Mouse (Mus musculus) testis, adult 2 months (tissue): Measurements from ENCODE around the gene Gmnn. TPM values are rescaled to one million over a fixed set of nuclear protein-coding genes. Genes with fewer than 3 reads are reported as not detected.

Experiments
- H3K27ac ChIP-seq: fragments of 200-500 bp; 2 replicates; pipeline ENCODE4 v1.5.1; 2012; ENCODE audit warnings: low read depth, low read length; ENCODE audit not compliant: control insufficient read depth, insufficient read depth
- H3K27me3 ChIP-seq: fragments of 200-500 bp; 2 replicates; pipeline ENCODE4 v1.6.1; 2012; ENCODE audit warnings: mild to moderate bottlenecking, low read length, moderate library complexity; ENCODE audit not compliant: control insufficient read depth, insufficient read depth
- H3K36me3 ChIP-seq: fragments of 200-500 bp; 2 replicates; pipeline ENCODE4 v1.6.1; 2012; ENCODE audit warnings: mild to moderate bottlenecking, low read length; ENCODE audit not compliant: control insufficient read depth, insufficient read depth
- H3K4me1 ChIP-seq: fragments of 200-500 bp; 2 replicates; pipeline ENCODE4 v1.6.1; 2012; ENCODE audit warnings: low read length; ENCODE audit not compliant: control insufficient read depth, insufficient read depth
- H3K4me3 ChIP-seq: fragments of 200-500 bp; 2 replicates; pipeline ENCODE4 v1.5.1; 2012; ENCODE audit warnings: low read depth, mild to moderate bottlenecking, low read length, moderate library complexity, mixed read lengths; ENCODE audit not compliant: control insufficient read depth
- CTCF ChIP-seq: fragments of 200-500 bp; IDR thresholded peaks from 2 replicates; pipeline ENCODE4 v1.5.1; 2012; ENCODE audit warnings: low read depth, mild to moderate bottlenecking, inconsistent platforms, low read length, moderate library complexity; ENCODE audit not compliant: control insufficient read depth, insufficient read depth, insufficient replicate concordance
- POLR2A ChIP-seq: fragments of 200-500 bp; IDR thresholded peaks from 2 replicates; pipeline ENCODE4 v1.6.1; 2012; ENCODE audit warnings: low read depth, mild to moderate bottlenecking, inconsistent platforms, low read length, moderate library complexity; ENCODE audit not compliant: control insufficient read depth
- polyA plus RNA-seq: library from polyadenylated mRNA; depleted of rRNA; stranded (reverse); fragments of >200 nt; gene quantifications from 2 replicates; pipeline ENCODE4 v1.2.3, GENCODE M21; 2012; rRNA removed

The Gmnn gene
- polyA plus RNA-seq, 1 experiment, result 11.0 TPM

DNA sequence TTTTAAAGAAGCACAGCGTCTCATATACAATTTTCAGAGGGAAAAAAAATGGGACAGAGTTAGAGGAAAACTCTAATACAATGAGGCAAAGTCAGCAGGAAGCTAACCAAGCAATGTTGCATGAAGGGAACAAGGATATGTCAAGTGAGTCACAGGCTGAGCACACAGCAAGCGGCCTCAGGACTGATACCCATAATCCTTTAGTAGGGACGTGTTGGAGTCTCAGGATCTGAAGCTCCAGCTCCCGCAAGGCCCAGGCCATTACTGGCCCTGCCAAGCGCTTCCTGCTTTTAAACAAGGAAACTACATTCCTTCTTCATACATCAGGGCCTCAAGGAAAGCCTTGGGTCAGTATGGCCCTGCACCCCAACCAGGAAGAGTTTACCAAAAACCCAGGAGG lies 59.6 kb downstream of the Gmnn start:
- TF ChIP-seq POLR2A, result no peak
- no peak for TF ChIP-seq CTCF
- Histone ChIP-seq H3K27me3 (no peaks in the 10 kb centered on the region), H3K27ac (no peak overlapping the region), H3K36me3 (no peaks in the 10 kb centered on the region), H3K4me3 (no peak overlapping the region), H3K4me1 (peaks cover 4% of the 10 kb centered on the region; the same call in 1 of the 2 replicates)

Other genes with a start within 250 kb of the Gmnn start
- 1.9 and 2.1 TPM in 2 replicates for gene Ripor2, start 179.7 kb downstream of the Gmnn start, polyA plus RNA-seq
- gene Armh2, start 20.7 kb downstream of the Gmnn start, polyA plus RNA-seq, result 71.8 and 82.7 TPM in 2 replicates
- gene BC005537, start 39.7 kb upstream of the Gmnn start, polyA plus RNA-seq, result 51.9 and 60.0 TPM in 2 replicates
- gene Acot13, start 69.6 kb upstream of the Gmnn start, polyA plus RNA-seq, result 8.4 and 10.2 TPM in 2 replicates
- 16.3 and 21.0 TPM in 2 replicates for gene Tdp2, start 69.8 kb upstream of the Gmnn start, polyA plus RNA-seq
- gene D130043K22Rik, start 83.2 kb upstream of the Gmnn start, polyA plus RNA-seq, result 1.5 and 1.6 TPM in 2 replicates
- 0.58 and 0.83 TPM in 2 replicates for gene Aldh5a1, start 175.7 kb upstream of the Gmnn start, polyA plus RNA-seq
- 1.3 TPM in 2 replicates for gene Gpld1, start 181.2 kb upstream of the Gmnn start, polyA plus RNA-seq